Mouse (Mus musculus) hindbrain, embryonic 16.5 days (tissue): ENCODE measurements around the gene Tomm40. TPM values are rescaled to one million over a fixed set of nuclear protein-coding genes. Genes with fewer than 3 reads are reported as not detected.

ENCODE experiments used
- ATAC-seq: fragments of 200-750 bp; cut with Nextera tagmentation; 2 replicates; pipeline ENCODE4 v1.8.0; 2017; ENCODE audit warnings: moderate TSS enrichment, moderate library complexity
- H3K27ac ChIP-seq: fragments of 300-500 bp; sonication (generic); 2 replicates; pipeline ENCODE4 v1.5.1; 2014; ENCODE audit warnings: low read depth, mild to moderate bottlenecking, control low read depth, low read length, moderate library complexity
- H3K27me3 ChIP-seq: fragments of 300-500 bp; sonication (generic); replicated peaks from 2 replicates; pipeline ENCODE4 v1.6.1; 2014; ENCODE audit warnings: low read length; ENCODE audit not compliant: control insufficient read depth, insufficient read depth
- H3K36me3 ChIP-seq: fragments of 300-500 bp; sonication (generic); 2 replicates; pipeline ENCODE4 v1.6.1; 2014; ENCODE audit warnings: mild to moderate bottlenecking, low read length, moderate library complexity, mixed read lengths; ENCODE audit not compliant: control insufficient read depth, insufficient read depth
- H3K4me1 ChIP-seq: fragments of 300-500 bp; sonication (generic); 2 replicates; pipeline ENCODE4 v1.6.1; 2014; ENCODE audit warnings: low read depth, low read length; ENCODE audit not compliant: control insufficient read depth, insufficient read depth
- H3K4me2 ChIP-seq: fragments of 300-500 bp; sonication (generic); 2 replicates; pipeline ENCODE4 v1.6.1; 2014; ENCODE audit warnings: mild to moderate bottlenecking, low read length, control low read depth, moderate library complexity
- H3K4me3 ChIP-seq: fragments of 300-500 bp; sonication (generic); 2 replicates; pipeline ENCODE4 v1.5.1; 2014; ENCODE audit warnings: mild to moderate bottlenecking, low read length, control low read depth, moderate library complexity
- H3K9ac ChIP-seq: fragments of 300-500 bp; sonication (generic); 2 replicates; pipeline ENCODE4 v1.6.1; 2014; ENCODE audit warnings: low read depth, mild to moderate bottlenecking, control low read depth, low read length, moderate library complexity
- H3K9me3 ChIP-seq: fragments of 300-500 bp; sonication (generic); 2 replicates; pipeline ENCODE4 v1.6.1; 2014; ENCODE audit warnings: mild to moderate bottlenecking, low read length, moderate library complexity; ENCODE audit not compliant: control insufficient read depth
- WGBS: fragments of 180-500 bp; shearing (Covaris S2); extraction: QIAGEN DNeasy Blood & Tissue Kit; methylation state at CpG from one replicate; pipeline ENCODE4 v1.1.7; 2014; 5-methylcytosine and 5-hydroxymethylcytosine counted together
- polyA plus RNA-seq: library from polyadenylated mRNA; unstranded; fragments of >200 nt; fragmentation: Nextera tagmentation; extraction: Ambion mirVana; gene quantifications from 2 replicates; pipeline ENCODE4 v1.2.1, GENCODE M21; 2015

Gene Tomm40
- polyA plus RNA-seq, 1 experiment from 2014 or later = 134 TPM

DNA sequence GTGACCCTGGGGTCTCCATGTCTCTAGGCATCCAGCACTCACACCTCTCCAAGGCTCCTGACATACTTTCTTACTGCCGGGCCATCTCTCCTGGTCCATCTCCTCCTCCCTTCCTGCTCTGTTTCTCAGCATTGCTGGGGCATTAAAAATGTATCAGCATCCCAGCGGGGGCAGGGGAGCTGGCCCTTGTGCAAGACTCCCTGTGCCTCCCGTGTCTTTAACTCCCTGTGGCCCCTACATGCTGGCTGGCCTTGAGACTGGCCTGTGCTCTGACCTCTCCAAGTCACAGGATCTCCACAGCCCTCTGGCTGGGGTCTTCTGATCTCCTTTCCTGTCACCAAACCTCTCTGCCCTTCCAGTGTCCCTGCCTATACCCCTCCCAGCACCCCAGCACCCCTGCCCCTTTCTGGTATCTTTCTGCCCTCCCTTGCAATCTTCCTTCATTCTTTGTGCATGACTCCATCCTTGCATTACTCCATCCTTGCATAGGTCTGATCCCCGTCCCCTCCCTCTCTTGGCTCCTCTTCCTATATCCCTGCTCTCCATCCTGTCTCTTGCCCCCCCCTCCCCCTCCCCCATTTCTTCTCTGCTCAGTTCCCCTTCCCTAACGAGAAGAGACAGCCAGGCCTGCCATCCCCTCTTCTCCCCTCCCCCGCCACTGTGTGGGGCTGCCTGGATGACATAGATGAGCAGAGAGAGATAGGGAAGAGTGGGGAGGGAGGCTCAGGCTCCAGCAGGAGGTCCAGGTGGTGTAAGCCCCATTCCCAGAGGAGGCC lies 31.4 kb upstream of the Tomm40 start:
- 35% methylated on average over 6 of the region's 6 CpGs for WGBS
- Histone ChIP-seq H3K27ac (no peak overlapping the region), H3K9ac (peak overlapping the region; percentile 30; the same call in 1 of the 2 replicates), H3K36me3 (peaks cover 2% of the 10 kb centered on the region; the same call in 1 of the 2 replicates), H3K4me1 (peaks cover 30% of the 10 kb centered on the region), H3K4me3 (no peak overlapping the region; the same call in 1 of the 2 replicates), H3K27me3 (no peaks in the 10 kb centered on the region), H3K9me3 (no peaks in the 10 kb centered on the region), H3K4me2 (peak overlapping the region; percentile 83)
- no peak for ATAC-seq

GRCm38 (mm10) chr7:19745971-19746370 lies 30.7 kb upstream of the Tomm40 start:
- Histone ChIP-seq H3K4me1 (peaks cover 30% of the 10 kb centered on the region), H3K4me2 (no peak overlapping the region), H3K4me3 (no peak overlapping the region), H3K36me3 (peaks cover 2% of the 10 kb centered on the region; the same call in 1 of the 2 replicates), H3K27me3 (no peaks in the 10 kb centered on the region), H3K9me3 (no peaks in the 10 kb centered on the region), H3K27ac (no peak overlapping the region), H3K9ac (no peak overlapping the region)
- ATAC-seq = no peak
- WGBS = 79% methylated on average over 9 of the region's 10 CpGs

GRCm38 (mm10) chr7:19744590-19745385 lies 29.6 kb upstream of the Tomm40 start:
- Histone ChIP-seq H3K4me1 (peaks cover 26% of the 10 kb centered on the region), H3K27ac (no peak overlapping the region), H3K4me3 (no peak overlapping the region), H3K4me2 (no peak overlapping the region), H3K9ac (no peak overlapping the region), H3K27me3 (no peaks in the 10 kb centered on the region), H3K9me3 (no peaks in the 10 kb centered on the region), H3K36me3 (peaks cover 2% of the 10 kb centered on the region; the same call in 1 of the 2 replicates)
- WGBS = 59% methylated on average over 14 of the region's 14 CpGs
- ATAC-seq = no peak

DNA sequence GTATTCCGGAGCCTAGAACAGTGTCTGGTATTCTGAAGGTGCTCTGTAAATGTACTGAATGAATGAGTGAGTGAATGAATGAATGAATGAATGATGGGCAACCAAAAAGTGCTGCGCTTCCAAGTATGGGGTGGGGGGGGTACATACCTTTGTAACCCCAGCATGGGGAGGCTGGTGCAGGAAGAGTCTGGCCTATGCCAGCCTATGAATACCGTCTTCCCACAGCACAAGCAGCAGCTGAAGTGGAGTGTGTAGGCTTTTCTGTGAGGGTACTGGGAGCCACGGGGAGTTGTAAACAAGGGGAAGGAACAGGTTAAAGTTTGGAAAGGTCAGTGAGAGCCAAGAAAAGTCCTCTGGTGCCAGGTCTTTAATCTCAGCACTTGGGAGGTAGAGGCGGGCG lies 28.6 kb upstream of the Tomm40 start:
- no peaks in the 10 kb centered on the region for H3K9me3 ChIP-seq
- no peak overlapping the region for H3K9ac ChIP-seq
- H3K4me3 ChIP-seq = no peak overlapping the region
- peaks cover 26% of the 10 kb centered on the region for H3K4me1 ChIP-seq
- H3K36me3 ChIP-seq = peaks cover 2% of the 10 kb centered on the region; the same call in 1 of the 2 replicates
- 87% methylated on average over 6 of the region's 6 CpGs for WGBS
- no peak overlapping the region for H3K27ac ChIP-seq
- no peaks in the 10 kb centered on the region for H3K27me3 ChIP-seq
- ATAC-seq = no peak
- H3K4me2 ChIP-seq = no peak overlapping the region

- Histone ChIP-seq H3K27ac (no peak overlapping the region), H3K27me3 (no peaks in the 10 kb centered on the region), H3K4me3 (no peak overlapping the region), H3K9ac (no peak overlapping the region), H3K9me3 (no peaks in the 10 kb centered on the region), H3K4me2 (no peak overlapping the region), H3K36me3 (peaks cover 9% of the 10 kb centered on the region), H3K4me1 (peaks cover 16% of the 10 kb centered on the region)
- no peak for ATAC-seq
- 49% methylated on average over 5 of the region's 5 CpGs for WGBS
Measured at GRCm38 (mm10) chr7:19742468-19742867, 27.2 kb upstream of the Tomm40 start.

DNA sequence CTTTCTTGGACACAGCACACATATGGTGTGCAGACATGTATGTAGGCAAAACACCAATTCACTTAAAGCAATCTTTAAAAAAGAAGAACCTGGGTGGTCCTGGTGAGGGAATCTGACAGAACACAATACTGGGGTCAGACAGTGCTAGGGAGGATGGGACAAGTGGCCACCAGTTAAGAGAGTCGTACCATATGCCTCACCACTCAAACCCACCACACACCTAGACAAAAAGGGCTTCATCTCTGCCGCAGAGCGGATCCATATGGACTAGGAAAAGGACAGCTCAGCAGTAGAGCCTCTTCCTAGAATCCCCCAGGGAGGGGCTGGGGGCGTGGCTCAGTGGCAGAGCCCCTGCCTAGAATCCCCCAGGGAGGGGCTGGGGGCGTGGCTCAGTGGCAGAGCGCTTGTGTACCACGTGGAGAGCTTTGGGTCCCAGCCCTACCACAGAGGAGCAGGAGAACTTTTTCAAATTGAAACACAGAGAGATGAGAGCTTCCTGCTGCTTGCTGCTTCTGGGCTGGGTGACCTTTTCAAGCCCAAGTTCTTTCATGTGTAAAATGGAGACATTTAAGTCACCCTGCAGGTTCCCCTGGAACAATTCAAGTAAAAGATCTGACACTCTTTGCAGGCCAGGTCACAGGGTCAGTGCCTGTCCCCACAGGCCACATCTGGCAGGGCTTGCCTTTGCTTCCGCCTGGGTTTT lies 26.2 kb upstream of the Tomm40 start:
- no peak overlapping the region for H3K27ac ChIP-seq
- no peak for ATAC-seq
- H3K4me3 ChIP-seq = no peak overlapping the region
- WGBS = 8% methylated on average over 8 of the region's 8 CpGs
- H3K4me2 ChIP-seq = no peak overlapping the region
- H3K9ac ChIP-seq = no peak overlapping the region
- no peaks in the 10 kb centered on the region for H3K9me3 ChIP-seq
- H3K36me3 ChIP-seq = peaks cover 11% of the 10 kb centered on the region
- no peaks in the 10 kb centered on the region for H3K27me3 ChIP-seq
- peaks cover 6% of the 10 kb centered on the region for H3K4me1 ChIP-seq

GRCm38 (mm10) chr7:19740269-19740668 lies 25.0 kb upstream of the Tomm40 start:
- H3K4me2 ChIP-seq = no peak overlapping the region
- H3K9ac ChIP-seq = no peak overlapping the region
- no peak overlapping the region for H3K27ac ChIP-seq
- H3K4me1 ChIP-seq = peaks cover 4% of the 10 kb centered on the region; the same call in 1 of the 2 replicates
- H3K36me3 ChIP-seq = peaks cover 11% of the 10 kb centered on the region
- H3K4me3 ChIP-seq = no peak overlapping the region
- 91% methylated on average over 11 of the region's 11 CpGs for WGBS
- H3K27me3 ChIP-seq = no peaks in the 10 kb centered on the region
- no peak for ATAC-seq
- H3K9me3 ChIP-seq = no peaks in the 10 kb centered on the region

DNA sequence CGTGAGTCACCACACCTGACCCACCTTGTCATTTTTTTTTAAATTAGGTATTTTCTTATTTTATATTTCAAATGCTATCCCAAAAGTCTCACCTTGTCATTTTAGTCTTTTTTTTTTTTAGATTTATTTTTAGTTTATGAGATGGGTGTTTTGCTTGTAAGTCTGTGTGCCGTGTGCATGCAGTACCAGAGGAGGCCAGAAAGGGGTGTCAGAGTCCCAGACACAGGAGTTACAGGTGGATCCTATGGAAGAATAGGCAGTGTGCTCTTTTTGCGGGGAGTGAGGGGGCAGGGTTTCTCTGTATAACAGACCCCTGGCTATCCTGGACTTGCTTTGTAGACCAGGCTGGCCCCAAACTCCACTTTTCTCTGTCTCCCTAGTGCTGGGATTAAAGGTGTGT lies 23.5 kb upstream of the Tomm40 start:
- Histone ChIP-seq H3K36me3 (peaks cover 9% of the 10 kb centered on the region; the same call in 1 of the 2 replicates), H3K9ac (no peak overlapping the region), H3K4me2 (no peak overlapping the region), H3K27me3 (no peaks in the 10 kb centered on the region), H3K27ac (no peak overlapping the region), H3K9me3 (no peaks in the 10 kb centered on the region), H3K4me1 (no peaks in the 10 kb centered on the region; the same call in 1 of the 2 replicates), H3K4me3 (no peak overlapping the region)
- ATAC-seq = no peak
- WGBS = 87% methylated on average over 3 of the region's 3 CpGs
